Mouse (Mus musculus) yolk sac, embryonic 10.5 days (tissue): Measurements from ENCODE around the gene Tas2r135.

ENCODE experiments used
- DNase-seq: peaks from one replicate; pipeline ENCODE4 v3.0.0-alpha.2; 2017; ENCODE audit warnings: low spot score

Gene Tas2r135

DNA sequence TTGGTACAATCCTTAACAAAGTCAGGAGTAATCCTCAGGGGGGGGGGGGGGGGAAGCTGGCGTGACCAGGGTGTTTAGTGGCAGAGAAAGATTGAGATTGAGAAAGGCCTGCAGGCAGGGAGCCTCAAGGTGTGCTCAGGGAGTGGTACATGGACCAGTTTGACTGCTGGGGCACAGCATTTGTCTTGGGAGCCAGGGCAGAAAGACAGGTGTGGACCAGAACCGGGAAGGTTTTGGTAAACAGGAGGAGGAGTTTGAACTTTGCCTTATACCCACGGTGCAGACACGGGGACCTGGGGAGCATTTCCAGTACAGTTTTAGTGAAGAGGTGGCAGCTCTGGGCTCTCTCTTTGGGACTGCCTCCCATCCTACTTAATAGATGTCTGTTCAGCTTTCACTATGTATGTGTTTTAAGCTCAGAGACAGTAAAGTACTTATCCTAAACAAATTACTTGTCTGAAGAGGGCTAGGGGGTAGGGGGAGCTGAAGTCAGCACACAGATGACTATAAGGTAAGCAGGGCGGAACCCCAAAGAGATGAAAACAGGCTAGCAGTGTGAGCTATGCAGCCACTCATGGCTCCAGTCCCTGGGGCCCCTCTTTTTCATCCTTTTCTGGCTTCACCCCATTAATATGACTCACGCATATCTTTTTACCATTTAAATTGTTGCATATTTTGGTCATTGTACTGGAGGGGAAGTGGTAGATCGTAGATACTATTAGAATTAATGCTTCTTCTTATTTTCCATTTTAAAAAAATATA lies 31.4 kb upstream of the Tas2r135 start:
- no peak for DNase-seq

DNA sequence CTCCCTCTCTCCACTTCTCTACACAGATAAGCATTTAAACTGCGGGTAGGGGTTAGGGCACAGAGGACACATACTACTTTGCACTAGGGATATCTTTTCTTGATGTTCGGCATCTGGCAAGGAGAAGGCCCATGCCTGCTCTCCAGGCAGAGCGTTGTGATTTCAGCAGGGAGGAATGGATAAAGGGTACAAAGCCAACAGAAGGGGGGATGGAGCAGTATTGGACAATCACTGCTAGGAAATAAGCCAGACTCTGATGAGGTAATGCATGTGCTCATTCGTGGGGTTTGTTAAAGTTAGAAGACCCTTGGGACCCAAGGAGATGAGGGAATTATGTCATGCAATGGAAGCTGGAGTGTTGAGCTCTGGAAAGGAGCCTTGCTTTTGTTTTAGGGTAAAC lies 30.5 kb upstream of the Tas2r135 start:
- DNase-seq: no peak

DNA sequence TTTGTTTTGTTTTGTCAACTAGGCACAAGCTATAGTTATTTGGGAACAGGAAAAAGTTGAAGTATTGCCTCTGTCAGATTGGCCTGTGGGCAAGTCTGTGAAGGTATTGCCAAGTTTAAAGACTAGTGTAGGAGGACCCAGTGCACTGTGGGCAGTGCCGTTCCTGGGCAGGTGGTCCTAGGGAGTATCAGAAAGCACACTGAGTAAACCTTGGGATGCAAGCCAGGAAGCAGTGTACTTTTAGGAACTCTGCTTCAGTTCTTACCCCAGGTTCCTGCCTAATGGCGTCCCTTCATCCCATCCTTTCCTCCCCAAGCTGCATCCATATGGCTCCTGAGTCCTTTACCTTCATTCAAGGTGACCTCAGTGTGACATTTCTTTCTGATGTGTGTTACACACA lies 30.1 kb upstream of the Tas2r135 start:
- no peak for DNase-seq

DNA sequence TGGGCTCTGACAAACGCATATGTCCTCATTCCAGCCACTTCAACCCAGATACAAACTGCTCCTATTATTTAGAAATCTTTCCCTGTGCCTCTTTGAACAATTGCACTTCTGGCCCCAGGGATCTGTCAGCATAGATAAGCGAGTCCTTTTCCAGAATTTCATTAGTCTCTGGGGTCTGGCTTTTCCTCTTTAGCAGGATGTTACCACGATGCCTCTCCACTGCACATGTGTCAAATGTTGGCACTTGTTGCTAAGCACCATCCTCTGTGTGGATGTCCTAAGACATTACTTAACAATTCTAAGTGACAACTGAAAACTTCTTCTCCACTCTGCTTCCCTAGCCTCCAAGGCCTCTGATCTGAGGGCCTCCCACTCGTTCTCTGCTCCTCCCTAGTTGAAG lies 29.2 kb upstream of the Tas2r135 start:
- DNase-seq: no peak

DNA sequence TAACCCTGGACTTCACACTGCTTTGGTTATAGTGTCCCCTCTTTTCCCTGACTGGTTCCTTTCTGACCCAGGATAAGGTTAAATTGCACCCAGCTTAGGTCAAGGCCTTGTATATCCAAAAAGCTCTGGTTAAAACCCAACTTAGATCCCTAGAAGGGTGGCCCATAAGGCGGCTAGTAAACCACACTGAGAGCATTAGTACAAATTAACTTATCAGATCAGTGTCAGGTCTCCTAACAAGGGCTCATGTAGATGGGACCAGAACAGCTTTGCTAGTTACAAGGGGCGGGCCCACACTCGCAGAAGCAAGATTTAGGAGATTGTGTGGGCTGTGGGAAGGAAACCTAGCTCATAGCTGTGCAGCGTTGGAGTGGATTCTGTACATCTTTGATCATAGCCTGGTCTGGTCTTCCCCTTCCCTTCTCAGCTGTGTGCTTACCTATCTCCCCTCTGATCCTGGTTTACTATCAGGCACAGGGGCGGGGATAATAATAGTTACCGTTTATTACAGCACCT lies 28.7 kb upstream of the Tas2r135 start:
- DNase-seq: no peak

DNA sequence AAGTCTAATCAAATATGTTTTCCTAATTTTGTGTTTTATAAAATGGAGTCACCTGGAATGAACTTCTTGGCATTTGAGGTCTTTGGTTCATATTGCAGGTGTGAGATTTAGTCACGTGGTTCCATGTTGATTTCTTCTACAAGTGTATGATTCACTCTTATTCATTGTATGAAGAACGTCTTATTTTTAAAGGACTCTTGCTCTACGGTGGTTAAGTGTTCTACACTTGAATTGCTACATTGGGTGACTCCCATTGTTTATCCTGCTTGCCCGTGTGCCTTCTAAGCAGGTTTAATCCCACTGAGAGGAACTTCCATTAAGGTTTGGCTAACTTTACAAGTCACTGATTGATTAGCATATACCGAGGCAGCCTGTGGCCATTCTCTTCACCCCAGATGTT lies 28.0 kb upstream of the Tas2r135 start:
- no peak for DNase-seq

DNA sequence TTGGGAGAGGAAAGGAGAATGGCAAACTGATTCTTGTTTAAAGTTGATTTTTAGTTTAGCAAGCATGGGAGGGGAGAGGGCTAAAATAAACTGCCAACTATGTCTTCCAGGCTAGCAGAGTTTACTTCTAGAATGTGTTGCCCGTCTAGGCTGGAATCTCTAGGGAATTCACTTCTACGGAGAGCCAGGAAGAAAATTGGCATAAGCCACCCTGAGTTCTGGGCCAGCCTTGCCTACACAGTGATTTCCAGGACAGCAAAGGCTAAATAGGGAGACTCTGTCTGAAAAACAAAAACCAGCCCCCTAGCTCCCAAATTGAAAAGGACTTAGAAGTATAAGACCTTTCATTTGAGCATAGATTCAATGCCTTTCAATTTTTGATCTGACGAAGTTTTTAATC lies 25.7 kb upstream of the Tas2r135 start:
- no peak for DNase-seq

DNA sequence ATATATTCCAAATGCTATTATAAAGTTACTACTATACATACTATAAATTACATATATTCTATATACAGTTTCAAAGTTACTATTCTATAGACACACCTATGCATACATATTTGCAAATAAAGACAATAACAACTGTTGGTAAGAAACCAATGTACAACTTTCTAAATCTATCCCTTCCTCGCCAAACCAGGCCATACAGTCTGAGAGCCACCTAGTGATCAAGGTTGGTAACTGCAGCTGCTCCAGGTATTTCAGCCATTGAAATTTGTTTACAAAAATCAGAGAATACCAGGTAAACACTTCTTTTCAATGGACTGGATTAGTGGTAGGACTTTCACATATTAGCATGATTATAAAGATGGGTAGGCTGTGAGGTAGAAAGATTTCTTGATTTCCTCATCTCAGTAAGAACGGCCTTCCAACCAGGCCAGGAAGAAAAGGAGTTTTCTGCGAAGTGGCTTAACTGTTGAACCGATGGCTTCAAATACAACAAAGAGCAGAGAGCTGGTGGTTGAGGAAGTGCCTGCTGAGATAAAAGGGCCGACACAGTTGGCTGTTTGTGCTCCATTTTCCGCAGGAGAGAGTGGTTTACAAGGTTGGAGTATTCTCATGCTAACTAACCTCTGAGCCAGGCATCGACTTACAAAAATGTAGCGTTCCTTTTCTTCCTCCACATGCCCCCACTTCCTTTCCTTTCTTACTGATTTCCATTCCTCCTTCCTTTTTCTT lies 24.7 kb upstream of the Tas2r135 start:
- DNase-seq: no peak

DNA sequence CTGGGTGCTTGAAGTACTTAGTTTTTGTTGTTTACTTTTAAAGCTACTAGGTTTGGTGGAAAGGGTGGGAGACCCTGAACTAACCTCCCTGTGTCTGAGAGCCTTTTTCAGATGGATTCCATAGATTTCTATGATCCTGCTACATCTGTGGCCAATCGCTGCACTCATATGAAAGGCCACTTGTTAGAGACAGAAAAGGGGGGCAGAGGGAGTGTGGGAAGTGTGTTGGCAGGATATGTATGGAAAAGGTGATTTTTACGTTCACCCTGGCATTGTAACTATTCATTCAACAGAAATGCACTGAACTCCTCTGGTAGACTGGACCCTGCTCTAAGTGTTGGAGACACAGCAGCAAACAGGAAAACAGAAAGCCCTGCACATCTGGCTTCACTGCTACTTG lies 24.0 kb upstream of the Tas2r135 start:
- no peak for DNase-seq

DNA sequence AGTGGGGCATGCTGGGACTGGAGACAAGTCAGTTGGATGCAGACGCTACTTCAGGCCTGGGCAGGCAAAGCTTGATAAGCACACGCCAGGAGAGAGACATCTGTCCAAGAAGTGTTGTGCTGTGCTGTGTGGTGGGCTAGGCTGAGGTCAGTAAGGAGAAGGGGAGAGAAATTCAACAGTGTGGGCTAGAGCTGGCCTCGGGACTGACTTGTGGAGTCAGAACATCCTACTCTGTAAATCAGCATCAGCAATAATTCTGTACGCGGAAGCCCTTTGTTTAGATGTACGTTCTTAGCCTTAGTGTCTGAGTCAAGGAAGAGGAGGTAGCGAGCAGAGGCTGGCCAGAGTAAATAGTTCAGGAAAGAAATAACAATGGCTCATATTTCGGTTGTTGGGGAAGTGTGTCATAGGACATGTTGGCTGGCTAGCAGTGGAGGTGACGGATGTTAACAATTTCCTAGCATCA lies 23.3 kb upstream of the Tas2r135 start:
- DNase-seq: no peak

DNA sequence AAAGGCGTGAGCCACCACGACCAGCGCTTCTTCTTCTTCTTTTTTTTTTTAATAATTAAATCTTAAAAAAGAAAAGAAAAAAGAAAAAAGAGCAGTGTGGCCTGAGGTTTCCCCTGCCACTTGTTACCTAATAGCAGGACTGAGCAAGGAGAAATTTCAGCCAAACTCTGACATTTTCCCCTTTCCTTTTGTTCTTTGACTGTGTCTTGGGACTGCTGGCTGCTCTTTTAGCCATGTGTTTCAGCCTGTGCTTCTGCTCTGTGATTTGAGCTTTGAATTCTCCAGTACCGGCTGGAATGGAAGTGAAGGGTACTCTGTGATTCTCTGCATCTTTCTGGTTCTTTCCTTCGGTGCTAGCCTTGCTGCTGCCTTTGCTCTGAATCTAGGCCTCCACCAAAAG lies 21.9 kb upstream of the Tas2r135 start:
- no peak for DNase-seq

DNA sequence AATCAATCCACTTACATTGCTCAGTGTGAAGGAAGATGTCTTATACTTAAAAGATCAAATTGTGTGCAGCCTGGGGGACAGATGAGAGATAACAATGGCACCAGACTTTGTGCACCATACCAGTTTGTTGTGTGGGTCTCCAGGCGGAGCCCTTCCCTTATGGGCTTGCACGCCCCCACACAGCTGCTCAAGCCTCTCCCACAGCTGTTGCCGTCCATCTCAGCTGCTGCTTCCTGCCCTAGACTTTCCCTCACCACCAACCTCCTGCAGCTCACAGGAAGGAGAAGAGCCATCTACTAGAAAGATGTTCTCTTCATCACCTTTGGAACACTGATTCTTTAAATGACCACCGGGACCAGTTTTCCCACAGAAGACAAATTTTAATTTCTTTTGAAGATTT lies 19.6 kb upstream of the Tas2r135 start:
- no peak for DNase-seq

DNA sequence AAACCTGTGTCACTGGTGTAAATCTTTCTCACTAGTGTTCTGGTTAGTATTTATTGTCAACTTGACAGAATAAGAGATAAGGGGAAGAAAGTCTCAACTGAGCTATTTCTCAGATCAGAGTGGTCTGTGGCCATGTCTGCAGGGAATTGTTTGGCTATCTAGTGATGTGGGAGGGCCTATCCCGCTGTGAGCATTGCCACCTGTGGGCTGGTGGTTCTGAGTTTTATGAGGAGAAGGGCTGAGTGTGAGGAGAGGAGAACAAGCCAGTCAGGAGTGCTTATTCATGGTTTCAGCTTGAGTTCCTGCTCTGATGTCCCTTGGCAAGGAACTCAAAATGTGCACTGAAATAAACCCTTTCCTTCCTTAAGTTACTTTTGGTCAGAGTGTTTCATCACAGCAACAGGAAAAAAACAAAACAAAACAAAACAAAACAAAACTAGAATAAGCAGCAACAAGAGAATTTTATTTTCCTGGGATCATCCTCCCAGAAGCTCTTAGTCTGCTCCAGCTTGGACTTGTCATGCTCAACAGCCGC lies 13.4 kb upstream of the Tas2r135 start:
- no peak for DNase-seq

DNA sequence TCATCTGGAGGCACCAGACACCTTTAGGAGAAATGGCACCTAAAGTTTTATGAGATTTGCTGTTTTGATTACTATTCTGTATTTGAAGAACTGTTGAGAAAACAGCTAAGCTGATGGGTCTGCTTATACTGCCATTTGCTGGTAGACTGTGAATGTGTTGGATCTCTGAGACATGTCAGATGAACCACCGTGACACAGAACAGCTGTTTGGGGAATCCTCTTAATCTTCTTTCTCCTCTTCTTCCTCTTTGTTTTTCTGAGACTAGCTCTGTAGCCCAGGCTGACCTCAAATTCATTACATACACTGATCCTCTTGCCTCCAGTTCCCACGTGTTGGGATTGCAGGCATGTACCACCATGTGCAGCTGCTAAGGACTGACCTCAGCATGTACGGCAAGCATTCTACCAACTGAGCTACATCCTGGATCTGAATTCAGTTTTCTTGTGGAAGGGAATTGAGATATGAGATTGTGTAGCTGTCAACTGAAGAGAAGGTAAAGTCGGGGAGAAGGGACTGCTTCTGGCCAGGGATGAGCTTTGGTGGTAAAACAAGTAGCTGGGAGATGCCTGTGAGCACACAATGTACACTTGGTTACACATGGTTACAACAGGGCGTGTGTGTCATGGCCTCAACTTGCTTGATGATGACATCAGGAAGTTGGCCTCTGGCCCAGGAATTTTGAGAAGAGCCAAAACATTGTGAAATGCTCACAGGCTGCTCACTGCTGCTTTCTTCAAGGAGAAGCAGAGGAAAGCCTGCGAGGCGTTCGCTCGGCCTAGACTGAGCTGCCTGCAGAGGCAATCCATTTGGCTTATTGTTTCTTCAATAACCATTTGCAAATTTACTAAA lies 9.0 kb upstream of the Tas2r135 start:
- no peak for DNase-seq

DNA sequence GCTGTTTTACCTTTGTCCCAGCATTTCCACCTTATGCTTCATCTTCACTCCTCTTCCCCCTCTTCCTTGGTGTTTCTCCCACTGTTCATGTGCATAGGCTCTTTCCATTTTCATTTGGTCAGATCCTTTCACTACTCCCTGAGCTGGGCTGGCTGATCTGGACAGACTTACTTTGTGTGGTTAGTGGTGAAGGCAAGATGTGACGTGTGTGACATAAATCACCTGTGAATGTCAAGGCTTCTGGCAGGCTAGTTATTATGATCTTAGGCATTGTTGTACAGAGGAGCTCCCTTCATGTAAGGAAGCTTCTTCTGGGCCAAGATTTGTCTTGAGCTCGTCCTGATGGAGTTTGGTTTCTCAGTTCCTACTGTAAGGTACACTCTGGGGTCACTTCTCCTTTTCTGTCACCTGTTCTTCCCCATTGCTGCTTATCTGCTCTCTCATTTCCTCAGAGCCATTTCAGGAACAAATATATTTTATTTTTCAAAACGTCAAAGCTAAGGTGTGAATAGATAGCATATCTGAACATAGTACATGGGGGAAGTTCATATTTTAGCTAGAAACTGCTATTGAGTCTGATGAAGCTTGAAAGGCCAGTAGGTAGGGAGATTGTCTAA lies 8.1 kb upstream of the Tas2r135 start:
- DNase-seq: no peak

DNA sequence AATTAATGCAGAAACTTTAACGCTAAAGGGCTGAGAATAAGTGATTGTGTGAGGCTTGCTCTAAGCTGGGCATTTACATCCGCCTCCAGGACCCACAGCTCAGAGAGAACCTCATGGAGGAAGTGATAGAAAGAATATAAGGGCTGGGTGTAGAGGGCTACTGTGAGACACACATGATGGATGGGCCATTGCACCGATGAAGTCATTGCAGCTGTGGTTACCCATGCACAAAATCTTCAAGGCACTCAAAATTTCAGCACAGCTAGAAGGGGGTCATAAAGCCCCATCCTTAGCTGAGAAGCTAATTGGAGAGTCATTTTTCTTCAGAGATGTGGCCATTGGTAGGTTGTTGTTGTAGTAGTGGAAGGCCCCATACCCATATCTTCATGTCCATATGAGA lies 6.9 kb upstream of the Tas2r135 start:
- DNase-seq: no peak

DNA sequence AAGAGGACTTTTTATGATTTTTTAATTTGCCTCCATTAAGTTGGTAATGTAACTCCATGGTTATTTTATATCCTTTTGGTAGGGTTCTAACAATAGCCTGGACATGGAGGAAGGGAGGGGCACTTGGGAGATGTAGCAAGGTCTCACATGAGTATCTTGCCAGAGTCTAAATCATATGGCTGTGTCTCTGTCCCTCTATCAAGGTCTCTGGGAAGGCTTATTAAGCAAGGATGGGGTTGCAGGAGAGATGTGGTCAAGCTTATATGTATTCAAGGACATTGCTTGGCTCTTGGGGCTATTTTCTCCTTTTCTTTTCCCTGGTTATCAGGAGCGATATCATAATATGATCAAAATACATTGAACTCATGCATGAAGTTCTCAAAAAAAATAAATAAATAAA lies 6.2 kb upstream of the Tas2r135 start:
- no peak for DNase-seq

DNA sequence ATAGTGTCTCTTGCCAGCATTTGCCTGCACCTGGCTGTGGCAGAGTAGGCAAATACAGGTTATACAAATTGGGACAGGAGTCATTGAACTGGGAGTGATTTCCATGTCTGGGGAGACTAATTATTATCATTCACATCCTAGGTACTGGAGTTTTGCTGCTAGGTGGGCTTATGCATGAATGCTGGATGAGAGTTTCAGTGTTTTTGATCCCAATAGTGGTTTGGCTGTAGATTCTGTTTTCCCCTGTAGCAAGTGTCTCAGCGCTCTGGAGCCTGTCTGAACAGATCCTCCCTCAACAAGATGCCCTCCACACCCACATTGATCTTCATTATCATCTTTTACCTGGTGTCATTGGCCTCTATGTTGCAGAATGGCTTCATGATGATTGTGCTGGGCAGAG lies 5.3 kb upstream of the Tas2r135 start, which contains the start of gene Tas2r143:
Gene Tas2r143 (plus strand): TSS at position 301 of the 400 bp plus-strand sequence.
- no peak for DNase-seq

DNA sequence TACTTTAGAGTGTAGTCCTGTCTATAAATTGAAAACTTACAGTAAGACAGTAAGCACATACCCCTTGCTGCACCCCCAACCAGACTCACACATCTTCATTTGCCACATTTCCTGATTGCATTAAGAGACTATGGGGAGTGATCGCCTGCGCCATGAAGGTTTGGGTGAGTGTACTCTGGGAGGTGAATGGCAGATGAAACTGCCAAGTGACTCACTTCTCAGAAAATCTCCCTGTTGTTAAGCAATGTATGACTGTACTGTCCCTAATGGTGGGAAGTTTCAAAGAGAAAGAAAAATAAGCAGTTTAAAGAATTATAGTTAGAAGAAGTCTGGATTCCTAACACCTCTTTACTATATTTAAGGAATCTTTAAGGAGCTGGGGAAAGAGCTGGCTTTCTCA lies 14.2 kb downstream of the Tas2r135 start:
- DNase-seq: no peak

DNA sequence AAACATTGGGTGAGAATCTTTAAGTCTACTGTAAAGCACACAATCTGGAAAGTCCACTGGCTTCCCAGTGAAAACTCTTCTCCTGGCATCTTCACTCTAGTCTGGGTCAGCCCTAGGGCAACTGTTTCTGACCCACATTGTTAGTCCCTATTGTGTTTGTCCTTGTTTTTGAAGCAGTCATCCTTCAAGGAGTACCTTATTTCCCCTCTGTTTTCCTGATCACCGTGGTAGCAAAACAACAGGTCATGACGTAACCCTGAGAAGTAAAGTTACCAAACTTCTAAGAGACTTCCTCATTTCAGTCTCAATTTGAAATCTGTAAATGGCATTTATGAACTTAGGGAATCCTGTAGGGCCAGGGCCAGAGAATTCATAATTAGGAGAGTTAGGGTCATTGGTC lies 16.2 kb downstream of the Tas2r135 start:
- DNase-seq: no peak

DNA sequence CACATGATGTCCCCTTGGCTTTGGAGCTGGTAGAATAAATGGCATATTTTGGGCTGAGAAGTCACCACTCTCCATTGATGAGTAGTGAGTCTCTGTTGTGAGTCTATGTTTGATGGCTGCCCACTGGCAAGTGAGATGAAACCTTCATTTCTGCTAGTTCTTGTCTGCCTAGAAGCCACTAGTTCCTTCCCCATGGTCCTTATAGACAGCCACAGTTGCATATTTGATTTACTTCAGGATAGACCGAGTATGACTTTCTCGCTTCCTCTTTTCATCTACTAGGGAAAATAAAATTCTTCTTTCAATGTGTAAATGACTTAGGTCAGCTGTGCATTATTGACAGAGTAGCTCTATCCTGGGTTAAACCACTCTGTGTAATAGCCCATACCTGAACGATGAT lies 19.2 kb downstream of the Tas2r135 start:
- no peak for DNase-seq

DNA sequence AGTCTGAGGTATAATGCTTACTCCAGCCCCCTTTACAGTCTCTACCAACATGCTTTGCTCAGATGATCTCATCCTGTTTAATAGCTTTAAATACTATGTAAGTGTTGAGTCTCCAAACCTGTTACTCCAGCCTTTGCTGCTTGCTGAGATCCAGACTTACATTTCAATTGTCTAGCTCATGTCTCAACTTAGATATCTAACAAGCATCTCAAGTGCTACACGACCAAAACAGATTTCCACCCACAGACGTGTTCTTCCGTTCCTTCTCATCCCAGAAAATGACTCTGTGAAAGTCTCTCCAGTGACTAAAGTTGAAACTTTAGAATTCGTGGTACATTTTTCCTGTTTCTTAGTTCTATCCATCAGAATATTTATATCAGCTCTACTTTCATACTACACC lies 21.1 kb downstream of the Tas2r135 start:
- DNase-seq: no peak
